Mouse (Mus musculus) lung, embryonic 14.5 days (tissue): ENCODE results near the gene Lurap1l. TPM values are rescaled to one million over a fixed set of nuclear protein-coding genes. Genes with fewer than 3 reads are reported as not detected.
A peak's percentile ranks its signal among the peaks of the same experiment; 100 is the strongest.

Experiments
- ATAC-seq: fragments of 200-750 bp; cut with Nextera tagmentation; 2 replicates; pipeline ENCODE4 v1.8.0; 2017; ENCODE audit warnings: mild to moderate bottlenecking, moderate TSS enrichment, moderate library complexity; ENCODE audit not compliant: insufficient read depth
- DNase-seq: peaks from one replicate; pipeline ENCODE4 v3.0.0-alpha.2; 2015
- H3K27ac ChIP-seq: fragments of 300-500 bp; sonication (generic); 2 replicates; pipeline ENCODE4 v1.5.1; 2014; ENCODE audit warnings: low read depth, mild to moderate bottlenecking, moderate library complexity
- H3K27me3 ChIP-seq: fragments of 300-500 bp; sonication (generic); 2 replicates; pipeline ENCODE4 v1.6.1; 2014; ENCODE audit warnings: low read length, control low read depth; ENCODE audit not compliant: insufficient read depth
- H3K36me3 ChIP-seq: fragments of 300-500 bp; sonication (generic); 2 replicates; pipeline ENCODE4 v1.6.1; 2014; ENCODE audit warnings: control low read depth; ENCODE audit not compliant: insufficient read depth
- H3K4me1 ChIP-seq: fragments of 300-500 bp; sonication (generic); 2 replicates; pipeline ENCODE4 v1.6.1; 2014; ENCODE audit warnings: antibody characterized with exemption, control low read depth; ENCODE audit not compliant: insufficient read depth
- H3K4me2 ChIP-seq: fragments of 300-500 bp; sonication (generic); 2 replicates; pipeline ENCODE4 v1.6.1; 2014; ENCODE audit warnings: mild to moderate bottlenecking
- H3K4me3 ChIP-seq: fragments of 300-500 bp; sonication (generic); 2 replicates; pipeline ENCODE4 v1.5.1; 2014; ENCODE audit warnings: low read depth, low read length
- H3K9ac ChIP-seq: fragments of 300-500 bp; sonication (generic); 2 replicates; pipeline ENCODE4 v1.6.1; 2014
- H3K9me3 ChIP-seq: fragments of 300-500 bp; sonication (generic); 2 replicates; pipeline ENCODE4 v1.6.1; 2016; ENCODE audit warnings: low read depth, low read length, control low read depth
- CTCF ChIP-seq: IDR thresholded peaks from 2 replicates; pipeline ENCODE4 v1.5.1; 2016; ENCODE audit warnings: antibody characterized with exemption, low read depth
- WGBS: fragments of 180-500 bp; shearing (Covaris S2); extraction: QIAGEN DNeasy Blood & Tissue Kit; methylation state at CpG from one replicate; pipeline ENCODE4 v1.1.7; 2014; 5-methylcytosine and 5-hydroxymethylcytosine counted together
- polyA plus RNA-seq: library from polyadenylated mRNA; unstranded; fragments of >200 nt; fragmentation: Nextera tagmentation; extraction: Ambion mirVana; gene quantifications from 2 replicates; pipeline ENCODE4 v1.2.1, GENCODE M21; 2014

Lurap1l gene
- polyA plus RNA-seq, 1 experiment from 2014 or later, result 25.9 TPM

DNA sequence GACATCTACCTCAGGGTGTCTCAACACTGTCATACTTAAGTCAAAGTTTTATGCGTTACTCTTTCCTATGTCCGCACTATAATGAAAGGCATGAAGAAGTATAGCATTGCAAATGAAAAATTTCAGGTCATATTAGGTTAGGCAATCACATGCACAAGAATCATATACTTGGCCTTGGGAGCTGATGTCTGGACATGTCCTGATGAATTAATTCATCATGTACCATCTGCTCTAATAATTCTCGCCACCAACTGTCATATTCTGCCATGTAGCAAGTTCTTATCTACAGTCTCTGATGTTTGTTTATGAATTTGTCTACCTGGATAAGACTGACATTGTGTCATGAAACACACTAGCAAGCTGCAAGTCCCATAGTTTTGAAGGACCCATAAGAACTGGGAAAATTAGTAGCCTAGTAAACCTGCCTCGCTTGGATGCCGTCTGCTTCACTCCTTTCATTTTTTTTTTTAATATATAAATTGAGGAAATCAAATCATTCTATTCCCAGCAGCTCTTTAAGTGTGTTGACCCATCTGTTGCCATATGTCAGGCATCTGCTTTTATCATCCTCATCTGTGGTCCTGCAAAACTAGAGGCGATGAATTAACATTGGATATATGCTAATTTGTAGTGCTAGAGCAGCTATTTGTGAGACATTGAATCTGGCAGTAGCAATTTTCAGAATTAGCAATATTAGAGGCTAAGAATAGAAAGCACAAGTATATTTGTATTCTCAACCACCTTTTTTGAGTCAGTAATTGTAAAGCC is 15.5 kb downstream of the Lurap1l start:
- Histone ChIP-seq H3K36me3 (no peaks in the 10 kb centered on the region), H3K4me2 (no peak overlapping the region), H3K27me3 (no peaks in the 10 kb centered on the region), H3K4me3 (no peak overlapping the region), H3K27ac (no peak overlapping the region), H3K9ac (no peak overlapping the region), H3K4me1 (0 out of 2 replicates have a peak, but pooled peaks cover 4% of the 10 kb centered on the region), H3K9me3 (no peaks in the 10 kb centered on the region)
- ATAC-seq (no peak), DNase-seq (no peak)
- 82% methylated on average over 6 of the region's 6 CpGs for WGBS
- TF ChIP-seq CTCF, result no peak

DNA sequence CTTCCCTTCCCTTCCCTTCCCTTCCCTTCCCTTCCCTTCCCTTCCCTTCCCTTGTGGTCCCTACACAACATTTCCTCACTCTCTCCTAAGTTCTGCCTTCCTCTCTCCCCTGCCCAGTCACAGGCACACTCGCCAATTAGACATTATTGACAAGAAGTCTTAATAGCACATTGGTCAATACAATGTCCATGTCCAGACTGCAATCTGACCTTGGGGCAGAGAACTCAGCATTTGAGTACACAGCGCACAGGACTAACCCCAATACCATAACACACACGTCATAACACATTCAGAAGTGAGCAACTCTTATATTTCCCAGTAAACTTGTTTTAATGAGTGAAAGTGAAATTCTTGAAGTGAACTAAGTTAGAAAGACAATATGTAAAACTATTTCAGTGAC is 24.3 kb downstream of the Lurap1l start:
- 89% methylated on average over 3 of the region's 3 CpGs for WGBS
- H3K36me3 ChIP-seq, result no peaks in the 10 kb centered on the region
- H3K9me3 ChIP-seq, result no peaks in the 10 kb centered on the region
- H3K4me2 ChIP-seq, result no peak overlapping the region
- DNase-seq (no peak), ATAC-seq (no peak)
- no peak overlapping the region for H3K9ac ChIP-seq
- no peak overlapping the region for H3K27ac ChIP-seq
- no peak for TF ChIP-seq CTCF
- H3K27me3 ChIP-seq, result no peaks in the 10 kb centered on the region
- H3K4me1 ChIP-seq, result no peaks in the 10 kb centered on the region
- H3K4me3 ChIP-seq, result no peak overlapping the region

DNA sequence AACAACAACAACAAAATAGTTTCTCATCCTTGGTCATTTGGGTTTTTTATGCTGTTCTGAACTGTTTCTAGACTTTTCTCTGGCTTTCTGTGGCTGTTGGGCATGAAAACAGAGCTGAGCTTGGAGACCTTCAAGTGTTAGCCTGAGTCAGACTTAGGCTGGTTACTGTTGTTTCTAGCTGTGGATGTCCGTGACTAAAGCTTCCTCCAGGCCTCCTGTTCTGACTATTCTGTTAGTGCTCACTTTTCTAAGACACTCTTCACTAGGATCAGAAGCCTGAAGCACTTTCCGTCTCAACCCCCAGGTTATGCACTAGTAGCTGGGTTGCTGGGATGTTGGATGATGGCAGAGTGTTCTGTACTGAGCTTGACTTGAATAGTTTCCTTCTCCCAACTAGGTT is 28.7 kb downstream of the Lurap1l start:
- Histone ChIP-seq H3K27me3 (no peaks in the 10 kb centered on the region), H3K27ac (no peak overlapping the region), H3K36me3 (no peaks in the 10 kb centered on the region), H3K4me2 (no peak overlapping the region), H3K9me3 (no peaks in the 10 kb centered on the region), H3K9ac (no peak overlapping the region), H3K4me1 (no peaks in the 10 kb centered on the region), H3K4me3 (no peak overlapping the region)
- 75% methylated on average over 2 of the region's 2 CpGs for WGBS
- DNase-seq (no peak), ATAC-seq (no peak)
- no peak for TF ChIP-seq CTCF

DNA sequence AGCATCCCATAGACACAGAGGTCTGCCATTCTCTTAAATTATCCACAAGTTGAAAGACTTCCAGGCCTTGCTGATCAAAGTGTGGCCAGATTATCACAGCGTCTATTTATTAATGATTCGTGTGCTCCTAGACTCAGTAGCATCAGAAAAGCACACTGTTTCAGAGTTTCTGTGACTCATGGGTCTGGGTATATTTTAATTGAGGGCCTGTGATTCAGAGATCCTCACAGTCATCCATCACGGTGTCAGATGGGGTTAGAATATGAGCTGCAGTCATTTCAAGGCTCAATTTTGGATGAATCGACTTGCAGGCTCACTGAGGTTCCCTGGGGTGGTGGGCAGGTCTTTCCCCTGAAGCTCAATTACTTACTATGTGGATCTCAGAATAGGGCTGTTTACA is 30.5 kb downstream of the Lurap1l start:
- H3K27me3 ChIP-seq, result no peaks in the 10 kb centered on the region
- H3K4me3 ChIP-seq, result no peak overlapping the region
- H3K4me2 ChIP-seq, result no peak overlapping the region
- no peaks in the 10 kb centered on the region for H3K36me3 ChIP-seq
- no peaks in the 10 kb centered on the region for H3K4me1 ChIP-seq
- no peak overlapping the region for H3K9ac ChIP-seq
- TF ChIP-seq CTCF, result no peak
- no peak for DNase-seq
- H3K27ac ChIP-seq, result no peak overlapping the region
- no peaks in the 10 kb centered on the region for H3K9me3 ChIP-seq
- no peak for ATAC-seq
- WGBS, result 80% methylated on average over 4 of the region's 4 CpGs

DNA sequence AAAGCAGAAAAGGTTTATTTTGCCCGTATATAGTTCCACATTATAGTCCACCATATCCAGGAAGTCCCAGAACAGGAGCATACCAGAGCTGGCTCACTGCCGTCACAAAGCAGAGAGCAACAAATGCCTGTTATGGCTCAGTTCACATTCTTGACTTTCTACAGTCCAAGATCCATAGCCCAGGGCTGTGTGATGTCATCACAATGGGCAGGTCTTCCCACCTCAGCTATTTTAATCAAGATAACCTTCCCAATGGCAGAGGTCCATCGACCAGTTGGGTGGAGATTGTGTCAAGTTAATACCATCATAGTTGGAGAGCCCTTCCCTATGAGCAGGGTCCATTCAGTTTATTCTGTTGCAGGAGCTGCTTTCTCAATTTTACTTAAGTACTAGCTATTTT is 31.5 kb downstream of the Lurap1l start:
- Histone ChIP-seq H3K4me1 (no peaks in the 10 kb centered on the region), H3K4me3 (no peak overlapping the region), H3K27me3 (no peaks in the 10 kb centered on the region), H3K9ac (no peak overlapping the region), H3K9me3 (no peaks in the 10 kb centered on the region), H3K27ac (no peak overlapping the region), H3K36me3 (no peaks in the 10 kb centered on the region), H3K4me2 (no peak overlapping the region)
- ATAC-seq (no peak), DNase-seq (no peak)
- no peak for TF ChIP-seq CTCF
- 79% methylated on average over 3 of the region's 3 CpGs for WGBS

DNA sequence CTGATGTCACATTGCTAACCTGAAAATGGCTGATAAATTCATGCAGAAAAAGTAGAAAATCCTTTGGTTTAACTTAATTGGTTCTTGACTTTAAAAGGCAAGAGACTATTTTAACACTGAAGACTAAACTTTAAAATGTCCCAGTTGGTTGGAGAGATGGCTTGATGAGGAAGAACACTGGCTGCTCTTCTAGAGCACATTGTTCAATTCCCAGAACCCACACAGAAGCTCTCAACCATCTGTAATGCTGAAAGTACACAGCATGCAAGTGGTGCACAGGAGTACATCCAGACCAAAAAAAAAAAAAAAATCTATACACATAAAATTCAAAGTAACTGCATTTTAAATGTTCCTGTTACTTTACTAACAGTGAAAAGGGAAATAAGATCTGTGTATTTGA is 34.2 kb downstream of the Lurap1l start:
- no peak overlapping the region for H3K9ac ChIP-seq
- DNase-seq (no peak), ATAC-seq (no peak)
- H3K9me3 ChIP-seq, result no peaks in the 10 kb centered on the region
- no peaks in the 10 kb centered on the region for H3K36me3 ChIP-seq
- TF ChIP-seq CTCF, result no peak
- no peaks in the 10 kb centered on the region for H3K4me1 ChIP-seq
- H3K27me3 ChIP-seq, result no peaks in the 10 kb centered on the region
- H3K4me2 ChIP-seq, result no peak overlapping the region
- H3K27ac ChIP-seq, result no peak overlapping the region
- H3K4me3 ChIP-seq, result no peak overlapping the region

DNA sequence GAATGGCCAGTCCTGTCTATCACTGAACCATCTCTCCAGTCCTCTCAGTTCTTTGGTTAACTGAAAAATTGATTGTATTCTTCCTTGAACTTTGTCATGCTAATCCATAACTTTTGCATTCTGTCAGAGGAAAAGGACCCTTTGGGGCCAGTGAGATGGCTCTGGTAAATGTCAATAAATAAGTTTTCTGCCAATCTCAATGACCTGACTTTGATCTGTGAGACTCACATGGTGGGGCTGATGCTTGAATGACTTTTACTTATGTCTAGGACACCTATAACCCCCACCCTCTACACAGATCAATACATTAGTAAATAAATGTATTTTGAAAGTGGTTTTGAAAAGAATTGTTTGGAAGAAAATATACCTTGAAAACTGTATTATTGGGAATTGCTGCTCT is 38.7 kb downstream of the Lurap1l start:
- Histone ChIP-seq H3K4me1 (no peaks in the 10 kb centered on the region), H3K4me3 (no peak overlapping the region), H3K4me2 (no peak overlapping the region), H3K27ac (no peak overlapping the region), H3K27me3 (no peaks in the 10 kb centered on the region), H3K9me3 (no peaks in the 10 kb centered on the region), H3K9ac (no peak overlapping the region), H3K36me3 (no peaks in the 10 kb centered on the region)
- ATAC-seq (no peak), DNase-seq (no peak)
- TF ChIP-seq CTCF, result no peak

DNA sequence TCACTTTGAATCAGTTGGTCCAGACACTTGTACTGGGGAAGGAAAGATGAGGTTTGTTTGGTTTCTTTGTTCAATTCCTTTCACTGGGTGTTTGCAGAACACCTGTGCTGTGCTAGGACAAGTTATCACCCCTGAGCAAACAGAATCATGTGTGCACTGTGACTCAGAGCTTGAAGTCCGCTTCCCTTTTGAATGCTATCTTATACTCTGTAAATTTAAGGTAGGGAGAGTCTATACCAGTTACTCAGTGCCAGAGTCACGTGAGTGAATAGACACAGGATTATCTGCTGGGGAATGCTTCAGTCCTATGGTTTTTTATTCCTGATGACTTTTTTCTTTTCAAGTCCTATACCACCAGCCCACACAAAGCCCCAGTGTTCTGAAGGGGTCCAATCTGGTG is 39.3 kb downstream of the Lurap1l start:
- no peak overlapping the region for H3K27ac ChIP-seq
- 48% methylated on average over 2 of the region's 2 CpGs for WGBS

More for the DNA sequence above, 39.3 kb downstream of the Lurap1l start:
- no peak overlapping the region for H3K4me3 ChIP-seq
- H3K4me1 ChIP-seq, result no peaks in the 10 kb centered on the region
- H3K4me2 ChIP-seq, result no peak overlapping the region
- H3K27me3 ChIP-seq, result no peaks in the 10 kb centered on the region
- TF ChIP-seq CTCF, result no peak
- peak; percentile 65 for ATAC-seq
- H3K36me3 ChIP-seq, result no peaks in the 10 kb centered on the region
- no peaks in the 10 kb centered on the region for H3K9me3 ChIP-seq
- peak; percentile 19 for DNase-seq
- no peak overlapping the region for H3K9ac ChIP-seq
